Mouse (Mus musculus): ENCODE results near the gene Olfr129. TPM values are rescaled to one million over a fixed set of nuclear protein-coding genes. Genes with fewer than 3 reads are reported as not detected.

The Olfr129 gene
- total RNA-seq (2021), result not detected
- long read RNA-seq, result 0 reads

GRCm38 (mm10) chr17:38059979-38060378 is at the start of gene Olfr129:
Gene Olfr129, minus strand, starts transcription at chr17:38060079.
- no peak for DNase-seq (ENCODE audit: low spot score in 2 of 2)

DNA sequence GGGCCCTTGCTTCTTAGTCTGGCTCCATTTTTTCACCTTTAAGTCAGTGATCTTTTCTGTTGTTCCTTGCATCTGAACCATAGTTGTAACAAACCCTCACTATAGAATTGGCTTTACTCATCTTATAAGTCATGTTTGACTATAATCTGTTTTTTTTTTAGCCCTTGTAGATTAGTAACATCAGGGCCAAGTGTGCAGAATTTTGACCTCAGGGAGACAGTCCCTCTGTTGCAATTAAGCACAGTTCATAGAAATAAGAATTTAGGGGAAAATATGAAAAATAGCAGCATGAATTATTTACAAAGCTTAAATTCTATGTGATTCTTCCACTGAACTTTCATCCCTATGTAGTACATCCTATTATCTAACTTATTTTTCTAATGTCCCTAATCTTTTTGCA is 28.7 kb upstream of the Olfr129 start, which contains the start of gene Olfr131:
Gene Olfr131, minus strand, starts transcription at position 101 of the 400 bp plus-strand sequence.
- no peak for DNase-seq (ENCODE audit: low spot score in 2 of 2)

- DNase-seq (ENCODE audit: low spot score in 2 of 2), result no peak
These were observed 22.5 kb upstream of the Olfr129 start for GRCm38 (mm10) chr17:38082364-38082763.

GRCm38 (mm10) chr17:38063621-38064020 is 3.7 kb upstream of the Olfr129 start, which contains the start of gene Olfr130:
Gene Olfr130, plus strand, starts transcription at chr17:38063921.
- DNase-seq (ENCODE audit: low spot score in 2 of 2), result no peak

- no peak for DNase-seq (ENCODE audit: low spot score in 2 of 2)
These were observed 33.6 kb downstream of the Olfr129 start for GRCm38 (mm10) chr17:38026297-38026696.

DNA sequence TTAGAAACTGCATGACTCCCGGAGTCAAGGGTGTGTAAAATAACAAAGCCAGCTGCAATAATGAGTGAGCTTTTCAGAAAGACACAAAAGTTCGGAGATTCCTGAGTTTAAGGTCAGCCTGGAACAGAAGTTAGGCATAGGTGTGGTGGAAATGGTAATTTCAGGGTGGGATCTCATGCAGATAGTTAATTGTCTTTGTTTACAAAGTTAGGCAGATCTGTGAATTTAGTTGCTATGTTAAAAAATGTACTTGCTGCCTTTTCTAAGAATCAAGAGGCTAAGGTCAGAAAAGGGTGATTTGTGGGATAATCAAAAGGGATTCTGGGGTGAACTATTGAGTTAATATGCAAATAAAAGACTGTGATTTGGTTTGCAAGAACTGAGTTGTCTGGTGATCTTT is 43.5 kb downstream of the Olfr129 start:
- DNase-seq (ENCODE audit: low spot score in 2 of 2), result no peak

DNA sequence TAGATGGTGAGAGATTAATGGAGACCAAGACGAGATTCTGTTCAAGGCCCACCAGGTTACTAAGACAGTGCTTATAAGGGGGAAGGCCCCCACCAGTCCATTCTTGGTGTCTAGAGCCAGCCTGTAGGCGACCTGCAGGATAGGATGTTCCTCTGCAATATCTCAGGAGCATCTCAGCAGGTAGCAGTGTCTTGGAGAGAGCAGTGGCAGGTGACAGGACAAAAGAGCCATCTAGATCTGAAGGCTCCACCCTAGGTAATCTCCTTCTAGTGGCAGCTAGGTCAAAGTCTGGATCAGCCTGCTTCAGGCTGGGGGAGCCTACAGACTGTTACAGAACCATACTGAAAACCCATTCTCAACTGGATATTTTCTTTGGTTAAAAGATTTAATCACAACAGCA is 54.9 kb downstream of the Olfr129 start:
- DNase-seq (ENCODE audit: low spot score in 2 of 2), result no peak

Other genes with a start within 250 kb of the Olfr129 start
- not detected for gene Olfr125, start 227.1 kb downstream of the Olfr129 start, total RNA-seq (2021)
- gene Olfr126, start 212.6 kb downstream of the Olfr129 start, total RNA-seq (2021), result not detected
- gene Olfr127, start 159.6 kb downstream of the Olfr129 start, total RNA-seq (2021), result not detected
- not detected for gene Olfr128, start 139.5 kb downstream of the Olfr129 start, total RNA-seq (2021)
- not detected for gene Olfr761, start 107.0 kb downstream of the Olfr129 start, total RNA-seq (2021)
- gene Olfr130, start 3.8 kb upstream of the Olfr129 start, total RNA-seq (2021), result not detected
- gene Olfr131, start 28.6 kb upstream of the Olfr129 start, total RNA-seq (2021), result not detected
- gene Olfr132, start 74.4 kb upstream of the Olfr129 start, total RNA-seq (2021), result not detected
- not detected for gene Olfr133, start 85.2 kb upstream of the Olfr129 start, total RNA-seq (2021)
- not detected for gene Olfr134, start 111.3 kb upstream of the Olfr129 start, total RNA-seq (2021)
- gene Olfr135, start 144.3 kb upstream of the Olfr129 start, total RNA-seq (2021), result not detected
- gene Olfr138, start 201.0 kb upstream of the Olfr129 start, total RNA-seq (2021), result not detected
- not detected for gene Olfr137, start 247.5 kb upstream of the Olfr129 start, total RNA-seq (2021)

Measured in layer of hippocampus, adult 18-20 months (tissue).